Mouse (Mus musculus): Measurements from ENCODE around the gene Lrmda. TPM values are rescaled to one million over a fixed set of nuclear protein-coding genes. Genes with fewer than 3 reads are reported as not detected.

Lrmda gene
- total and polyA plus RNA-seq, 3 experiments = 5.1 to 5.9 TPM; not detected in 1

- DNase-seq (ENCODE audit: low read depth, low spot score) = no peak
- no peaks in the 10 kb centered on the region for H3K27me3 ChIP-seq (ENCODE audit: control insufficient read depth in 1 of 2, insufficient read depth in 2 of 2, low read length in 2 of 2)
- TF ChIP-seq USF1 (IDR thresholded peaks at IDR 0.05; ENCODE audit: low read depth, low read length) = no peak
- TF ChIP-seq RCOR1 (IDR thresholded peaks at IDR 0.05; ENCODE audit: low read depth, low read length) = no peak
- TF ChIP-seq NELFE (IDR thresholded peaks at IDR 0.05; ENCODE audit: low read depth, low read length) = no peak
- TF ChIP-seq BHLHE40 (IDR thresholded peaks at IDR 0.05; ENCODE audit: borderline replicate concordance, low read depth, low read length) = no peak
- TF ChIP-seq NRF1 (IDR thresholded peaks at IDR 0.05; ENCODE audit: insufficient read depth, low read depth, low read length, poor library complexity, severe bottlenecking) = no peak
- no peak for TF ChIP-seq SIN3A (IDR thresholded peaks at IDR 0.05; ENCODE audit: low read length)
- no peak for TF ChIP-seq E2F4 (IDR thresholded peaks at IDR 0.05; ENCODE audit: borderline replicate concordance, low read depth, low read length)
- TF ChIP-seq MYC (IDR thresholded peaks at IDR 0.05; ENCODE audit: low read depth, low read length) = no peak
- TF ChIP-seq UBTF (IDR thresholded peaks at IDR 0.05; ENCODE audit: borderline replicate concordance, insufficient read depth, low read depth, low read length) = no peak
- TF ChIP-seq SMC3 (IDR thresholded peaks at IDR 0.05; ENCODE audit: low read depth, low read length) = no peak
- TF ChIP-seq MAX (IDR thresholded peaks at IDR 0.05; ENCODE audit: low read length) = no peak
- no peak for TF ChIP-seq ZMIZ1 (IDR thresholded peaks at IDR 0.05; ENCODE audit: low read depth, low read length)
- TF ChIP-seq POLR2A (IDR thresholded peaks at IDR 0.05; ENCODE audit: control insufficient read depth in 1 of 2, insufficient read depth in 1 of 2, low read depth in 1 of 2, low read length in 2 of 2, poor library complexity in 1 of 2) = no peak
- TF ChIP-seq MAZ (IDR thresholded peaks at IDR 0.05; ENCODE audit: low read depth, low read length) = no peak
- no peak for TF ChIP-seq ZKSCAN1 (IDR thresholded peaks at IDR 0.05; ENCODE audit: low read depth, low read length)
- no peak for TF ChIP-seq ELF1 (IDR thresholded peaks at IDR 0.05; ENCODE audit: low read depth, low read length)
- no peak for TF ChIP-seq MYB (IDR thresholded peaks at IDR 0.05; ENCODE audit: low read depth, low read length)
- no peak for TF ChIP-seq ETS1 (IDR thresholded peaks at IDR 0.05; ENCODE audit: low read depth, low read length)
- no peak for TF ChIP-seq USF2 (IDR thresholded peaks at IDR 0.05; ENCODE audit: borderline replicate concordance in 1 of 2, insufficient read depth in 1 of 2, low read depth in 1 of 2, low read length in 2 of 2)
- no peak for TF ChIP-seq EP300 (IDR thresholded peaks at IDR 0.05; ENCODE audit: low read depth in 1 of 2, low read length in 2 of 2)
Observed at GRCm38 (mm10) chr14:22822942-22823341, 803.4 kb downstream of the Lrmda start.

GRCm38 (mm10) chr14:22826825-22827224 lies 807.3 kb downstream of the Lrmda start:
- no peak overlapping the region for H3K9ac ChIP-seq (ENCODE audit: control insufficient read depth, low read depth, low read length, poor library complexity, severe bottlenecking)
- no peaks in the 10 kb centered on the region for H3K9me3 ChIP-seq (replicated peaks; ENCODE audit: insufficient read depth, low read length)
- no peak for TF ChIP-seq ZNF384 (IDR thresholded peaks at IDR 0.05; ENCODE audit: low read depth, low read length)
- TF ChIP-seq ETS1 (IDR thresholded peaks at IDR 0.05; ENCODE audit: low read depth, low read length) = no peak
- no peak for TF ChIP-seq MYC (IDR thresholded peaks at IDR 0.05; ENCODE audit: low read depth, low read length)
- no peak for TF ChIP-seq POLR2A (IDR thresholded peaks at IDR 0.05; ENCODE audit: control insufficient read depth in 1 of 2, insufficient read depth in 1 of 2, low read depth in 1 of 2, low read length in 2 of 2, poor library complexity in 1 of 2)
- no peak for TF ChIP-seq TAL1 (IDR thresholded peaks at IDR 0.05; ENCODE audit: low read length)
- TF ChIP-seq E2F4 (IDR thresholded peaks at IDR 0.05; ENCODE audit: borderline replicate concordance, low read depth, low read length) = no peak
- no peak for TF ChIP-seq KAT2A (conservative IDR thresholded peaks at IDR 0.05; ENCODE audit: low read depth, low read length)
- H3K4me1 ChIP-seq (ENCODE audit: control insufficient read depth in 1 of 2, insufficient read depth in 2 of 2, low read length in 2 of 2) = no peaks in the 10 kb centered on the region
- H3K4me3 ChIP-seq (ENCODE audit: control insufficient read depth in 1 of 2, insufficient read depth in 1 of 2, low read depth in 2 of 2, low read length in 2 of 2) = no peak overlapping the region
- H3K36me3 ChIP-seq (ENCODE audit: control insufficient read depth in 1 of 2, insufficient read depth in 2 of 2, low read length in 2 of 2) = no peaks in the 10 kb centered on the region
- no peak overlapping the region for H3K27ac ChIP-seq (ENCODE audit: control insufficient read depth, low read depth, low read length)
- no peaks in the 10 kb centered on the region for H3K79me2 ChIP-seq (ENCODE audit: control insufficient read depth, insufficient read depth, low read length, poor library complexity)
- no peaks in the 10 kb centered on the region for H3K27me3 ChIP-seq (ENCODE audit: control insufficient read depth in 1 of 2, insufficient read depth in 2 of 2, low read length in 2 of 2)
- DNase-seq (ENCODE audit: low read depth, low spot score) = no peak

More at GRCm38 (mm10) chr14:22822942-22823341, 803.4 kb downstream of the Lrmda start:
- Histone ChIP-seq H3K4me3 (ENCODE audit: control insufficient read depth in 1 of 2, insufficient read depth in 1 of 2, low read depth in 2 of 2, low read length in 2 of 2) (no peak overlapping the region), H3K9ac (ENCODE audit: control insufficient read depth, low read depth, low read length, poor library complexity, severe bottlenecking) (no peak overlapping the region), H3K9me3 (replicated peaks; ENCODE audit: insufficient read depth, low read length) (no peaks in the 10 kb centered on the region), H3K27ac (ENCODE audit: control insufficient read depth, low read depth, low read length) (no peak overlapping the region), H3K79me2 (ENCODE audit: control insufficient read depth, insufficient read depth, low read length, poor library complexity) (no peaks in the 10 kb centered on the region), H3K4me1 (ENCODE audit: control insufficient read depth in 1 of 2, insufficient read depth in 2 of 2, low read length in 2 of 2) (no peaks in the 10 kb centered on the region), H3K36me3 (ENCODE audit: control insufficient read depth in 1 of 2, insufficient read depth in 2 of 2, low read length in 2 of 2) (peaks cover 0 to 4% of the 10 kb centered on the region in 2 experiments; a peak in 2 of 4 replicates)
